Mouse (Mus musculus) central nervous system, embryonic 11.5 days (tissue): Measurements from ENCODE around the gene Zfp616. TPM values are rescaled to one million over a fixed set of nuclear protein-coding genes. Genes with fewer than 3 reads are reported as not detected.

ENCODE experiments used
- polyA plus RNA-seq: library from polyadenylated mRNA; depleted of rRNA; stranded (reverse); fragments of >200 nt; gene quantifications from 2 replicates; pipeline ENCODE4 v1.2.3, GENCODE M21; 2012; rRNA removed

Zfp616 gene
- not detected in 2 replicates for polyA plus RNA-seq

DNA sequence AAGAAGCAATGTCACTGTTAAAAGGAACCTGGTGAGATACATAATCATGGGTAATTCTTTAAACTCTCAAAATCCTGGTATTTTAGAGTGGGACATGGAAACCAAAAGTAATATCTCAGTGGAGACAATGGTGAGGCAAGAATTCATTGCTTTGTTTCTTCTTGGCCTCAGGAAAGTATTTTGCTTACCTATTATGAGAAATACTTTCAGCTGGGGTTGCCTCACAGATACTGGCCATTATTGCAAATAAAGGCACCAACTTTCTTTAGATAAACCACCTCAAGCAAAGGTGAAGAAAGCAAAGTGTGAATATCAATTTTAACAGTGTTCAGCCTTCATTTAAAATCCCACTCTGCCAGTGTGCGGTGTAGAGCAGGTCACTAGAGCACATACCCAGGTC is at the start of gene Zfp616:
Zfp616 (plus strand) TSS at position 301 of the 400 bp plus-strand sequence.

DNA sequence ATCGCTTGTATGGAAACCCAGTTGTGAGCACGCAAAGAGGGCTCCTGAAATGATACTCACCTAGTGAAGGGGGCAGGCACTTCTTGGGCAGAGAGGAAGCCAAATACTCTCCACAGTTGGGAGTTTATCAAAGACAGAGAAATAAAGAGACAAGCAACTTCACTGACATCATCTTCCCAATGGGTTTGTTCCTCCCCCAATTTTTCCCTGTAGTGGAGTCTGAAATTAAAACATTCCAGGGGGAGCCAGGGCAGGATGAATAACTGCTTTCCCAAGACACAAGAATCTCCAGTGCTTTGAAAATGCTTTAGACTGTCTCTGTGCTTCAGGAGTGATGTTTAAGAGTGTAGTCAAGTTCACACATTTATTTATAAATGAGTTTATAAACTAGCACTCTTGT is 13.3 kb upstream of the Zfp616 start, which contains the start of the genes Olfr139 and Olfr399:
Olfr139 (minus strand) TSS at position 101 of the 400 bp plus-strand sequence.
Olfr399 (minus strand) TSS at position 165 of the 400 bp plus-strand sequence.

DNA sequence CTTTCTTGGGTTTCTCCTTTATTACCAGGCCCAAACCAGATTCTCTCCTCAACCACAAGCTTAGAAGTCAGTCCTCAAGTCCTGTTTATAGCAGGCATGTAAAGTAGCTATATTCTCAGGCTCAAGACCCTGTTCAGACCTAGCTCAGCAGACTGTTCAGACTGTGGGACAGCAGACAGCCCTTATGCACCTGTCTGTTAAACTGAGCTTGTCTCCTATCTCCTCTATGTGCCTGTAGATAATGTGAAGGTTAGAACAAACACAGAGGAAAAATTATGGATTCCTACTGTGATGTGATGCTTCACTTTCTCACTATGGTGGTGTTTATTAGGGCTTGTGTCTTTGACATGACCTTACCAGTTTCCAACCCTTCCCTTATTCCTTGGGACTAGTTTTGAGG is 43.7 kb downstream of the Zfp616 start, which contains the start of gene Olfr401:
Olfr401 (plus strand) TSS at position 301 of the 400 bp plus-strand sequence.

Other genes starting within 250 kb of the Zfp616 start
- not detected in 2 replicates for gene Olfr393, start 218.5 kb upstream of the Zfp616 start, polyA plus RNA-seq
- not detected in 2 replicates for gene Olfr394, start 179.2 kb upstream of the Zfp616 start, polyA plus RNA-seq
- gene Olfr395, start 160.7 kb upstream of the Zfp616 start, polyA plus RNA-seq: not detected in 2 replicates
- not detected in 2 replicates for gene Olfr23, start 133.3 kb upstream of the Zfp616 start, polyA plus RNA-seq
- not detected in 2 replicates for gene Olfr397, start 109.1 kb upstream of the Zfp616 start, polyA plus RNA-seq
- gene Olfr398, start 79.5 kb upstream of the Zfp616 start, polyA plus RNA-seq: not detected in 2 replicates
- gene Olfr139, start 13.4 kb upstream of the Zfp616 start, polyA plus RNA-seq: not detected in 2 replicates
- gene Olfr399, start 13.3 kb upstream of the Zfp616 start, polyA plus RNA-seq: not detected in 2 replicates
- gene Olfr401, start 43.8 kb downstream of the Zfp616 start, polyA plus RNA-seq: not detected in 2 replicates
- gene Olfr402, start 83.6 kb downstream of the Zfp616 start, polyA plus RNA-seq: not detected in 2 replicates
- gene Olfr403, start 116.3 kb downstream of the Zfp616 start, polyA plus RNA-seq: not detected in 2 replicates
- not detected in 2 replicates for gene Olfr43, start 141.4 kb downstream of the Zfp616 start, polyA plus RNA-seq
- not detected in 2 replicates for gene Olfr406, start 189.9 kb downstream of the Zfp616 start, polyA plus RNA-seq
- gene Olfr59, start 213.8 kb downstream of the Zfp616 start, polyA plus RNA-seq: not detected in 2 replicates